Mouse (Mus musculus): ENCODE results near the gene Glcci1. TPM values are rescaled to one million over a fixed set of nuclear protein-coding genes. Genes with fewer than 3 reads are reported as not detected.

The Glcci1 gene
- total and polyA plus RNA-seq, 2 experiments from 2014 or later = 5.1 to 11.1 TPM

DNA sequence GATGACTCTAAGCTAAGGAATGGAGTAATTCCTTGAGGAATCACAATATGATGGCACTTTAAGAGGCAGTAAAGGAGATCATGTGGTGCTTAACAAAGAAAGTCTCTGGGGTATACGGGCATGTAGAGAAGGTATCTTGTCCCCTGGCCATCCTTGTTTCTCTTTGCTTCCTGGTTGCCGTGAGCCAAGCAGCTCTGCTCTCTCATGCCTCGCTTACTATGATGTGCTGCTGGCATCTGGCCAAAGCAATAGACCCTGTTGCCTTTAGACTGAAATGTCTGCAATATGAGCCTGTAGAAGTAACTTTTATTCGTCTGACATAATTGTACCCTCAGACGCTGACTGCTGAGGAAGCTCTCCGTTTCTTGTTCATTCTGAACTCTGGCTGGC is 11.5 kb upstream of the Glcci1 start:
- H3K4me1 ChIP-seq (ENCODE audit: insufficient read depth, low read length) = no peaks in the 10 kb centered on the region
- no peak overlapping the region for H3K27ac ChIP-seq (ENCODE audit: low read depth, low read length)
- no peak overlapping the region for H3K4me3 ChIP-seq (ENCODE audit: low read depth, low read length)
- no peak overlapping the region for H3K4me2 ChIP-seq (ENCODE audit: low read depth, low read length, poor library complexity, severe bottlenecking)
- no peak for TF ChIP-seq CTCF (IDR thresholded peaks at IDR 0.05)
- WGBS = 67% methylated on average over 6 of the region's 6 CpGs
- ATAC-seq (ENCODE audit: low FRiP score) = no peak
- H3K36me3 ChIP-seq (ENCODE audit: insufficient read depth, low read length) = no peaks in the 10 kb centered on the region
- no peak overlapping the region for H3K9ac ChIP-seq (replicated peaks; ENCODE audit: low read length, poor library complexity, severe bottlenecking)
- no peaks in the 10 kb centered on the region for H3K27me3 ChIP-seq (ENCODE audit: insufficient read depth, low read length)
- H3K9me3 ChIP-seq (ENCODE audit: low read length) = 0 out of 2 replicates have a peak, but pooled peaks cover 3% of the 10 kb centered on the region
- peak; percentile 17 for DNase-seq (ENCODE audit: low spot score)

DNA sequence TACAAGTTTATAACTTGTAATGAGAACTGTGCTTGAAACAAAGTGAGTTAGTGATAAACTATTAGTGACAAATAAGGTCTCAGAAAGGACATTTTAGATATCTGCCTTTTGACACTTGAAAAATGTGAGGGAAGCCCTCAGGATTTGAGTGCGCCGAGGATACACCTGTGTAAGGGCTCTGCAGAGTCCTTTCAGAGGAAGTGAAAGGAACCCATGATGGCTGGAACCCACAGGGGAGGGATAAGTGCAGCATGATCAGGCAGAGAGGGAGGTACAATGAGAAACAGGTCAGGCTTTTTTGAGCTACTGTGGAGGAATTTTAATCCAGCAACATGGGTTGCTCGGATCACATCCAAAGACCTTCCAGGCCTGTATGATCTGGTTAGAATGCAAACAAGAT is 10.4 kb upstream of the Glcci1 start:
- H3K4me1 ChIP-seq (ENCODE audit: insufficient read depth, low read length) = no peaks in the 10 kb centered on the region
- H3K27me3 ChIP-seq (ENCODE audit: insufficient read depth, low read length) = no peaks in the 10 kb centered on the region
- no peak for TF ChIP-seq CTCF (IDR thresholded peaks at IDR 0.05)
- no peak overlapping the region for H3K4me3 ChIP-seq (ENCODE audit: low read depth, low read length)
- H3K27ac ChIP-seq (ENCODE audit: low read depth, low read length) = no peak overlapping the region
- ATAC-seq (ENCODE audit: low FRiP score) = no peak
- H3K9ac ChIP-seq (replicated peaks; ENCODE audit: low read length, poor library complexity, severe bottlenecking) = no peak overlapping the region
- no peaks in the 10 kb centered on the region for H3K36me3 ChIP-seq (ENCODE audit: insufficient read depth, low read length)
- H3K9me3 ChIP-seq (ENCODE audit: low read length) = 0 out of 2 replicates have a peak, but pooled peaks cover 3% of the 10 kb centered on the region
- DNase-seq (ENCODE audit: low spot score) = no peak
- 78% methylated on average over 3 of the region's 3 CpGs for WGBS
- H3K4me2 ChIP-seq (ENCODE audit: low read depth, low read length, poor library complexity, severe bottlenecking) = no peak overlapping the region

DNA sequence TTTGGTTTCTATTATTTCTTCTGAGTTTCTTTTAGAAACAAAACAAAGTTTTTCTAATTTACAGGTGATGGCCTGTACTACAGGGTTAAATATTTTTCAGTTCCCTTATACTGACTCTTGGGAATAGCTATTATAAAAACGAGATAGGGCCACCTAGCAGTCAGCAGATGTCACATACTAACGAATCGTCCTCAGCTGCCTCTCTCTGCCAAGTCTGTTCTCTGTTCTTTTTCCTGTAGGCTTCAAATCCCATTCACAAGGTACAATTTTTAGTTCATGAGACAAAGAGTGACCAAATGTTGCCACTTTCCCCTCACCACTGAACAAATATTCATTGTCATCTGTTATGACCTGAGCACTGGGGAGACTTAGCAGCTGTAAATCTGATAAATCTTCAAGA is 5.4 kb upstream of the Glcci1 start:
- Histone ChIP-seq H3K27me3 (ENCODE audit: insufficient read depth, low read length) (no peaks in the 10 kb centered on the region), H3K4me3 (ENCODE audit: low read depth, low read length) (no peak overlapping the region), H3K4me1 (ENCODE audit: insufficient read depth, low read length) (no peaks in the 10 kb centered on the region), H3K9me3 (ENCODE audit: low read length) (no peaks in the 10 kb centered on the region), H3K4me2 (ENCODE audit: low read depth, low read length, poor library complexity, severe bottlenecking) (no peak overlapping the region), H3K27ac (ENCODE audit: low read depth, low read length) (no peak overlapping the region), H3K36me3 (ENCODE audit: insufficient read depth, low read length) (no peaks in the 10 kb centered on the region), H3K9ac (replicated peaks; ENCODE audit: low read length, poor library complexity, severe bottlenecking) (no peak overlapping the region)
- TF ChIP-seq CTCF (IDR thresholded peaks at IDR 0.05) = no peak
- DNase-seq (ENCODE audit: low spot score) (no peak), ATAC-seq (ENCODE audit: low FRiP score) (no peak)
- WGBS = 17% methylated on average over 3 of the region's 3 CpGs

DNA sequence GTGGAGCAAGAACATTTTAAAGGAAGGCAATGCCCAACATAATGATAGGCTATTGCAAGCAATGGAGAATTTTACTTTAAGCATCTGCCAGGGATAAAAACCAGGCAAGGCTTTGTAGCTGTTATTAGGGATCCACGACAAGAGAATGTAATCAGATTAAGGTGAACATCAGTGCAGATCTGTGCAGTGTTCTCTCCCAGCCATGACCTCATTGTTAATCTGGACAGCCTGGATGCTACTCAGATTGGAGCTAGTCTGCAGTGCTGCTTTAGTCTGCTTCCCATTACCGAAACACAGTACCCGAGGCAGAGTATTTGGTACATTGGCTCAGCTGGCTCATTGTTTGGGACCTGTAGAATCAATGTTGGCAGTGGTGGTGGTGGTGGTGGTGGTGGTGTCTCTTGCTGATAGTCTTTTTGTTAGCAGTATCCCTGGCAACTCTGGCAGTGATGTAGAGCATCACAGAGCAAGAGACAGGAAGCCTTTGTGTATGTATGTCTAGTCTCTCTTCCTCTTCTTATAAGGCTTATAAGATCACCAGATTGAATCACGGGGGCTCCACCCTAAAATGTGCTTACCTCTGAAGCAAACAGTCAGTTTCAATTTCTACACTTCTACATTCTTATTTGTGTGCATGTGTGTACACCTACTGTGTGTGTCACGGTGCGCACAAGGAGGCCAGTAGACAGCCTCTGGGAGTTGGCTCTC is 4.7 kb upstream of the Glcci1 start:
- no peak for ATAC-seq (ENCODE audit: low FRiP score)
- H3K4me2 ChIP-seq (ENCODE audit: low read depth, low read length, poor library complexity, severe bottlenecking) = no peak overlapping the region
- no peak overlapping the region for H3K4me3 ChIP-seq (ENCODE audit: low read depth, low read length)
- WGBS = 79% methylated on average over 6 of the region's 6 CpGs
- H3K9me3 ChIP-seq (ENCODE audit: low read length) = no peaks in the 10 kb centered on the region
- H3K27ac ChIP-seq (ENCODE audit: low read depth, low read length) = no peak overlapping the region
- no peaks in the 10 kb centered on the region for H3K36me3 ChIP-seq (ENCODE audit: insufficient read depth, low read length)
- no peaks in the 10 kb centered on the region for H3K27me3 ChIP-seq (ENCODE audit: insufficient read depth, low read length)
- H3K9ac ChIP-seq (replicated peaks; ENCODE audit: low read length, poor library complexity, severe bottlenecking) = no peak overlapping the region
- no peaks in the 10 kb centered on the region for H3K4me1 ChIP-seq (ENCODE audit: insufficient read depth, low read length)
- TF ChIP-seq CTCF (IDR thresholded peaks at IDR 0.05) = no peak
- DNase-seq (ENCODE audit: low spot score) = no peak

DNA sequence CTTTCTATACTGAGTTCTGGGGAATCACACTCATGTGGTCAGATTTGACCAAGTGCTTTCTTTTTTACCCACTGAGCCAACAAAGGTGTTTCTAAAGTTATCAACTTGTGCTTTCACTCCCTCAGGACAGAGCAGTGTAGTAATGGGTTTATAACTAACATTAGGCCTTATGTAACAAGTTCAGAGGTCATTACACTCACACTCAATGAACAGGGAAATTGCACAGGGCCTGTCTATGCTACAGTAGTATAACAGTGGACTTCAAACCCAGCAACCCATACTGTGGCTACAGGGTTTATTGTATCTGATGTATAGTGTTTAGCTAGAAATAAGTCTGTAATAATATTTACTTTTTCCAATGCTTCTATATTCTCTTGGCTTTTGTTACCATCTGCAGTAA is 2.8 kb upstream of the Glcci1 start:
- Histone ChIP-seq H3K27ac (ENCODE audit: low read depth, low read length) (no peak overlapping the region), H3K36me3 (ENCODE audit: insufficient read depth, low read length) (no peaks in the 10 kb centered on the region), H3K4me1 (ENCODE audit: insufficient read depth, low read length) (no peaks in the 10 kb centered on the region), H3K9me3 (ENCODE audit: low read length) (no peaks in the 10 kb centered on the region), H3K9ac (replicated peaks; ENCODE audit: low read length, poor library complexity, severe bottlenecking) (no peak overlapping the region), H3K27me3 (ENCODE audit: insufficient read depth, low read length) (no peaks in the 10 kb centered on the region), H3K4me3 (ENCODE audit: low read depth, low read length) (no peak overlapping the region), H3K4me2 (ENCODE audit: low read depth, low read length, poor library complexity, severe bottlenecking) (no peak overlapping the region)
- DNase-seq (ENCODE audit: low spot score) = no peak
- TF ChIP-seq CTCF (IDR thresholded peaks at IDR 0.05) = no peak
- no peak for ATAC-seq (ENCODE audit: low FRiP score)

DNA sequence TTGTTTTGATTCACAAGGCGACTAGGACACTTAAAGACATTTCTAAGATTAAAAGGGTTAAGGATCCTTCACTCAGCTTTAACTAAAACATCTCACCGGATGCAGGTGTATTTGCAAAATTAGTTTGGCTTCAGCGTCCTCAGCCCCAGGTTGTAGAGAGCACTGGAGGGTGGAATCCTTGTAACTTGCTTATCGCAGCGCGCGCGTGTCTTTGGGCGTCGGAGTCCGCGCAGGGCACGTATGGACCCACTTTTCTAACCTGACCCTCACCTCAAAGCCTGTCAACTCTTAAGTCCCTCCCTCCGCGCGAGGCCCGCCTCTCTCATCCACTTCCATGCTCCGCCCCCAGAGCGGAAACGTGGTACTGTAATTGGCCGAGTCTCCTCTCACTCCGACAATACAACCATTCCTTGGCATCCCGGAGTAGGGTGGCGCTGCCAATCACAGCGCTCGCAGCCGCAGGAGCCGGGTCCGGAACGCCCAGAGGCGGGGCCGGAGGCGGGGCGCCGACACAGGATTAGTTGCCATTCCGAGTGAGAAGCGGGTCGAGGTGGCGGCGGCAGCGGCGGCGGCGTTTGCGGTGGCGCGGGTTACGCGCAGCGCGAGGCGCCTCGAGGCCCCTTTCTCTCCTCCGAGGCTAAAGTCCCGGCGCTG is 390 bp upstream of the Glcci1 start:
- H3K4me2 ChIP-seq (ENCODE audit: low read depth, low read length, poor library complexity, severe bottlenecking) = peak overlapping the region; percentile 82
- no peaks in the 10 kb centered on the region for H3K4me1 ChIP-seq (ENCODE audit: insufficient read depth, low read length)
- no peaks in the 10 kb centered on the region for H3K9me3 ChIP-seq (ENCODE audit: low read length)
- 0 out of 2 replicates have a peak, but pooled peaks have one; percentile 1 for TF ChIP-seq CTCF (IDR thresholded peaks at IDR 0.05)
- ATAC-seq (ENCODE audit: low FRiP score) (peak; percentile 99), DNase-seq (ENCODE audit: low spot score) (peak; percentile 99)
- H3K27ac ChIP-seq (ENCODE audit: low read depth, low read length) = peak overlapping the region; percentile 98
- WGBS = under 1% methylated on average over 48 of the region's 56 CpGs
- no peaks in the 10 kb centered on the region for H3K27me3 ChIP-seq (ENCODE audit: insufficient read depth, low read length)
- peak overlapping the region; percentile 94 for H3K9ac ChIP-seq (replicated peaks; ENCODE audit: low read length, poor library complexity, severe bottlenecking)
- H3K4me3 ChIP-seq (ENCODE audit: low read depth, low read length) = peak overlapping the region; percentile 93
- H3K36me3 ChIP-seq (ENCODE audit: insufficient read depth, low read length) = no peaks in the 10 kb centered on the region
